ENCODE assay signal across 24 mouse cellular contexts in the genomic region with DNA sequence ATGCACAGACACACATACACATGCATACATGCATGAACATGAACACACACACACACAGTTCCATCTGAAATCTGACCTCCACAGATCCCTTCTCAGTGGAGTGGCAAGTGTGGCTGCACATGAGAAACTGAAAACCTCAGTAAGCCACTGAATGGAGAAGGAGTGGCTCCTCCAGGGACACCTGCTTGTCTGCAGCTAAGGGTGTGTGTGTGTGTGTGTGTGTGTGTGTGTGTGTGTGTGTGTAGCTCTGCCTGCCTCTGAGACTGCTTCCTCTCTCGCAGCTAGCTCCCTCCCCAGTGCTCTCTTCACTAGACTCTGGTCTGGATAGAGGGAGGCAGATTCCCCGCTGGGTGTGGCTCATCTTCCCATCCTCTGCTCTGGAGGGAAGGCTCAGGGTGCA.
DNase-seq lines count a peak whose midpoint lies in the region; ATAC-seq and TF ChIP-seq lines count a peak whose summit lies in the region.
"Had no signal": no experiment of that assay in that cellular context is flagged by ENCODE, and none has a peak within 500 bp of the region (broad histone marks: within the 10 kb centered on the region; RNA-seq: fewer than 3 reads in every experiment).

No protein-coding gene starts in this region.

- in situ Hi-C loops in CH12.LX (cut with MboI; ENCODE audit: low pct_ligation_motif_present, low pct_unique_long_range_greater_than_20kb, low sequenced_read_pairs) = loop anchor here (5.0 kb wide), 1 partner anchor 63 kb away; no protein-coding TSS in a partner anchor

- no peak for TF ChIP-seq CTCF in intestine, postnatal 0 days (IDR thresholded peaks at IDR 0.05; ENCODE audit: low read depth)
- no peak for TF ChIP-seq CTCF in CH12.LX (conservative IDR thresholded peaks at IDR 0.05 in 1 of 2, IDR thresholded peaks at IDR 0.05 in 1 of 2; ENCODE audit: low read depth in 2 of 2, low read length in 2 of 2)

- DNase-seq in heart, adult 11 months = peak; percentile 80
- no peak for DNase-seq in heart, adult 18-20 months
- DNase-seq in CH12.LX (ENCODE audit: extremely low read depth) = peak; percentile 35
- peak; percentile 23 for DNase-seq in induced T-regulatory cell, adult 2 months (ENCODE audit: low read depth)
- no peak for DNase-seq in cerebellum, adult 9-11 months
- DNase-seq in adrenal gland, postnatal 36 days = no peak
- DNase-seq: adrenal gland, adult 2 months; adrenal gland, postnatal 25 days; cerebellum, adult 2 months; cerebellum, postnatal 14 days; embryo, embryonic 11 days; forebrain, postnatal 0 days; gastrocnemius, adult 2 months; gastrocnemius, postnatal 36 days; heart, postnatal 36 days; kidney, adult 2 months had no signal

- dilution Hi-C loops in CH12.LX (cut with MboI; ENCODE audit: extremely low pct_ligation_motif_present, extremely low pct_unique_long_range_greater_than_20kb, low sequenced_read_pairs) = no loop called here

- no peak overlapping the region for H3K4me2 ChIP-seq in intestine, postnatal 0 days (replicated peaks; ENCODE audit: low read depth)
- no peak overlapping the region for H3K4me2 ChIP-seq in intestine, embryonic 15.5 days (replicated peaks)
- no peak overlapping the region for H3K4me2 ChIP-seq in CH12.LX (ENCODE audit: insufficient read depth, low read depth, poor library complexity, severe bottlenecking)
- H3K4me2 ChIP-seq: embryonic facial prominence, embryonic 12.5 days; forebrain, embryonic 13.5 days; heart, embryonic 13.5 days; hindbrain, embryonic 12.5 days; kidney, embryonic 15.5 days had no signal

- no peaks in the 10 kb centered on the region for H3K4me1 ChIP-seq in intestine, postnatal 0 days (replicated peaks; ENCODE audit: control insufficient read depth, insufficient read depth, low read length)
- H3K4me1 ChIP-seq in intestine, embryonic 15.5 days (replicated peaks) = peaks cover 6% of the 10 kb centered on the region; the same call in 1 of the 2 replicates
- peaks cover 50 to 64% of the 10 kb centered on the region in 2 experiments for H3K4me1 ChIP-seq in CH12.LX (ENCODE audit: control insufficient read depth in 1 of 2, insufficient read depth in 2 of 2)
- H3K4me1 ChIP-seq: embryonic facial prominence, embryonic 12.5 days had no signal

- WGBS in intestine, postnatal 0 days = 64% methylated on average over 2 of the region's 2 CpGs
- WGBS in intestine, embryonic 15.5 days = 59% methylated on average over 2 of the region's 2 CpGs

- ATAC-seq in intestine, postnatal 0 days = 0 out of 2 replicates have a peak, but pooled peaks have one; percentile 10
- ATAC-seq in intestine, embryonic 15.5 days = no peak
- ATAC-seq: forebrain, embryonic 13.5 days; forebrain, postnatal 0 days; hindbrain, postnatal 0 days had no signal

- H3K9ac ChIP-seq in intestine, postnatal 0 days (ENCODE audit: low read depth, low read length) = no peak overlapping the region
- no peak overlapping the region for H3K9ac ChIP-seq in intestine, embryonic 15.5 days
- H3K9ac ChIP-seq in CH12.LX (ENCODE audit: insufficient read depth, low read depth) = no peak overlapping the region
- H3K9ac ChIP-seq: embryonic facial prominence, embryonic 12.5 days; forebrain, embryonic 13.5 days; forebrain, postnatal 0 days; heart, embryonic 13.5 days; hindbrain, embryonic 12.5 days; kidney, embryonic 15.5 days had no signal

- H3K4me3 ChIP-seq in intestine, postnatal 0 days (ENCODE audit: low read depth, low read length) = no peak overlapping the region
- no peak overlapping the region for H3K4me3 ChIP-seq in intestine, embryonic 15.5 days (replicated peaks)
- H3K4me3 ChIP-seq in CH12.LX (replicated peaks in 1 of 3; ENCODE audit: low read depth in 2 of 3, low read length in 2 of 3, poor library complexity in 1 of 3) = peak overlapping the region in 1 of 3 experiments; percentile 57
- H3K4me3 ChIP-seq: embryonic facial prominence, embryonic 12.5 days; forebrain, embryonic 13.5 days; gastrocnemius, adult 2 months; heart, embryonic 13.5 days; hindbrain, embryonic 12.5 days; kidney, embryonic 15.5 days had no signal

- TF ChIP-seq RAD21 in CH12.LX (IDR thresholded peaks at IDR 0.05; ENCODE audit: low read depth, low read length) = no peak

- H3K27me3 ChIP-seq in intestine, postnatal 0 days (replicated peaks; ENCODE audit: control insufficient read depth, insufficient read depth, low read length) = no peaks in the 10 kb centered on the region
- H3K27me3 ChIP-seq in intestine, embryonic 15.5 days (replicated peaks) = no peaks in the 10 kb centered on the region
- H3K27me3 ChIP-seq in CH12.LX (replicated peaks) = no peaks in the 10 kb centered on the region
- H3K27me3 ChIP-seq: embryonic facial prominence, embryonic 12.5 days; forebrain, embryonic 13.5 days; heart, embryonic 13.5 days; hindbrain, embryonic 12.5 days; kidney, embryonic 15.5 days had no signal

- peak; percentile 60 for TF ChIP-seq EP300 in CH12.LX (IDR thresholded peaks at IDR 0.05; ENCODE audit: low read length)

- no peak overlapping the region for H3K27ac ChIP-seq in intestine, postnatal 0 days (ENCODE audit: low read depth, low read length)
- no peak overlapping the region for H3K27ac ChIP-seq in intestine, embryonic 15.5 days
- H3K27ac ChIP-seq in CH12.LX (ENCODE audit: insufficient read depth, low read depth) = no peak overlapping the region
- H3K27ac ChIP-seq: embryonic facial prominence, embryonic 12.5 days; forebrain, embryonic 13.5 days; gastrocnemius, adult 2 months; heart, embryonic 13.5 days; hindbrain, embryonic 12.5 days; hindbrain, postnatal 0 days; kidney, embryonic 15.5 days had no signal

- H3K36me3 ChIP-seq in intestine, postnatal 0 days (ENCODE audit: control insufficient read depth, insufficient read depth) = no peaks in the 10 kb centered on the region
- no peaks in the 10 kb centered on the region for H3K36me3 ChIP-seq in intestine, embryonic 15.5 days
- H3K36me3 ChIP-seq in CH12.LX (replicated peaks in 1 of 2; ENCODE audit: control insufficient read depth in 1 of 2, insufficient read depth in 1 of 2, low read length in 1 of 2) = peaks cover 14 to 69% of the 10 kb centered on the region in 2 experiments
- H3K36me3 ChIP-seq: embryonic facial prominence, embryonic 12.5 days; heart, embryonic 13.5 days; hindbrain, embryonic 12.5 days; kidney, embryonic 15.5 days had no signal

- no peaks in the 10 kb centered on the region for H3K9me3 ChIP-seq in intestine, postnatal 0 days (ENCODE audit: control insufficient read depth)
- H3K9me3 ChIP-seq in intestine, embryonic 15.5 days = no peaks in the 10 kb centered on the region
- H3K9me3 ChIP-seq in CH12.LX (replicated peaks; ENCODE audit: low read length) = peaks cover 3% of the 10 kb centered on the region
- H3K9me3 ChIP-seq: embryonic facial prominence, embryonic 12.5 days; forebrain, embryonic 13.5 days; heart, embryonic 13.5 days; hindbrain, embryonic 12.5 days; kidney, embryonic 15.5 days had no signal

- no peaks in the 10 kb centered on the region for H3K79me2 ChIP-seq in CH12.LX (replicated peaks; ENCODE audit: control insufficient read depth, extremely low read depth, insufficient read depth, poor library complexity, severe bottlenecking)

- no peak for TF ChIP-seq POLR2A in CH12.LX (IDR thresholded peaks at IDR 0.05; ENCODE audit: low read depth, low read length)

TF ChIP-seq in CH12.LX, 34 proteins besides CTCF, POLR2A, EP300 and RAD21:
- TF ChIP-seq SMC3 (IDR thresholded peaks at IDR 0.05; ENCODE audit: low read depth, low read length) (no peak; the same call in 1 of the 2 replicates), ELF1 (IDR thresholded peaks at IDR 0.05; ENCODE audit: low read depth, low read length) (no peak), UBTF (IDR thresholded peaks at IDR 0.05; ENCODE audit: low read depth, low read length) (no peak), HCFC1 (IDR thresholded peaks at IDR 0.05; ENCODE audit: low read depth, low read length) (no peak), PAX5 (IDR thresholded peaks at IDR 0.05; ENCODE audit: low read length) (no peak), ZNF384 (IDR thresholded peaks at IDR 0.05; ENCODE audit: low read depth, low read length) (no peak), JUN (IDR thresholded peaks at IDR 0.05; ENCODE audit: insufficient read depth, low read depth, low read length) (no peak), E2F4 (IDR thresholded peaks at IDR 0.05; ENCODE audit: insufficient replicate concordance, low read depth, low read length) (no peak), ZKSCAN1 (IDR thresholded peaks at IDR 0.05; ENCODE audit: borderline replicate concordance, low read depth, low read length) (no peak), BHLHE40 (IDR thresholded peaks at IDR 0.05; ENCODE audit: low read depth, low read length) (peak; percentile 45), ZMIZ1 (IDR thresholded peaks at IDR 0.05; ENCODE audit: low read depth, low read length) (no peak), MAFK (IDR thresholded peaks at IDR 0.05; ENCODE audit: insufficient replicate concordance, low read length) (no peak), CHD2 (IDR thresholded peaks at IDR 0.05; ENCODE audit: low read length) (peak; percentile 17; the same call in 1 of the 2 replicates), ETS1 (conservative IDR thresholded peaks at IDR 0.05; ENCODE audit: low read depth, low read length) (peak; percentile 40; the same call in 1 of the 2 replicates), TCF12 (IDR thresholded peaks at IDR 0.05; ENCODE audit: low read depth, low read length) (peak; percentile 61), MYC (IDR thresholded peaks at IDR 0.05; ENCODE audit: low read depth, low read length) (peak; percentile 56; the same call in 1 of the 2 replicates), GABPA (IDR thresholded peaks at IDR 0.05; ENCODE audit: insufficient replicate concordance, low read depth, low read length) (no peak)

Comparison
In these comparisons a context has a peak if more than half of its experiments do, and no peak if none do; other contexts are left out.
1. DNase-seq: peak in heart, adult 11 months (single experiment), CH12.LX (single experiment) and induced T-regulatory cell, adult 2 months (single experiment); none in heart, adult 18-20 months (0 of 2), cerebellum, adult 9-11 months (single experiment) and adrenal gland, postnatal 36 days (0 of 2).